Comparison of ENCODE assay signal across 8 mouse cellular contexts in genomic region chr12:35047320-35048225, GRCm38 (mm10). TPM values are rescaled to one million over a fixed set of nuclear protein-coding genes. Genes with fewer than 3 reads are reported as not detected.
A peak's percentile ranks its signal among the peaks of the same experiment; 100 is the strongest.
DNase-seq lines count a peak whose midpoint lies in the region; ATAC-seq and TF ChIP-seq lines count a peak whose summit lies in the region.

No protein-coding gene starts in this region.

- ATAC-seq in cerebellum, adult (ENCODE audit: insufficient number of reproducible peaks, low FRiP score, low TSS enrichment): peak; percentile 67
- peak; percentile 89 for ATAC-seq in forebrain, embryonic 12.5 days (ENCODE audit: low FRiP score)
- ATAC-seq in heart, embryonic 16.5 days (replicated peaks; ENCODE audit: extremely low read depth, insufficient read depth, low FRiP score): peak; percentile 71
- peak; percentile 63 for ATAC-seq in lung, postnatal 0 days

- H3K9ac ChIP-seq in MEL (ENCODE audit: control insufficient read depth, low read depth, low read length, poor library complexity, severe bottlenecking): peak overlapping the region; percentile 100
- H3K9ac ChIP-seq in forebrain, embryonic 12.5 days: peak overlapping the region; percentile 94
- peak overlapping the region; percentile 98 for H3K9ac ChIP-seq in heart, embryonic 16.5 days (ENCODE audit: low read length)
- H3K9ac ChIP-seq in lung, postnatal 0 days (replicated peaks; ENCODE audit: low read depth): peak overlapping the region; percentile 96

- peaks cover 8% of the 10 kb centered on the region in 2 experiments; a peak in 3 of 4 replicates for H3K4me1 ChIP-seq in MEL (ENCODE audit: control insufficient read depth in 1 of 2, insufficient read depth in 2 of 2, low read length in 2 of 2)
- H3K4me1 ChIP-seq in forebrain, embryonic 12.5 days: peaks cover 20% of the 10 kb centered on the region
- H3K4me1 ChIP-seq in heart, embryonic 16.5 days (ENCODE audit: control insufficient read depth, insufficient read depth, low read length): peaks cover 21% of the 10 kb centered on the region
- H3K4me1 ChIP-seq in lung, postnatal 0 days (ENCODE audit: insufficient read depth, low read depth, low read length): 0 out of 2 replicates have a peak, but pooled peaks cover 11% of the 10 kb centered on the region

- no peak for TF ChIP-seq RAD21 in MEL (IDR thresholded peaks at IDR 0.05; ENCODE audit: low read depth, low read length)

- peak overlapping the region; percentile 95 to 98 for H3K4me3 ChIP-seq in MEL (ENCODE audit: control insufficient read depth in 1 of 2, insufficient read depth in 1 of 2, low read depth in 2 of 2, low read length in 2 of 2)
- peak overlapping the region; percentile 97 for H3K4me3 ChIP-seq in forebrain, embryonic 12.5 days (replicated peaks)
- peak overlapping the region; percentile 98 for H3K4me3 ChIP-seq in heart, embryonic 16.5 days (ENCODE audit: low read length)
- H3K4me3 ChIP-seq in lung, postnatal 0 days (ENCODE audit: low read depth, low read length): peak overlapping the region; percentile 98

- DNase-seq in MEL (ENCODE audit: low read depth, low spot score): peak; percentile 57
- peak; percentile 78 to 90 for DNase-seq in kidney, postnatal 25 days
- DNase-seq in lung, postnatal 0 days (ENCODE audit: low spot score): peak; percentile 77
- peak; percentile 20 for DNase-seq in ovary, adult 18-20 months (ENCODE audit: low spot score)
- peak; percentile 70 for DNase-seq in thymus, postnatal 14 days

- peak overlapping the region; percentile 78 for H3K4me2 ChIP-seq in forebrain, embryonic 12.5 days
- H3K4me2 ChIP-seq in heart, embryonic 16.5 days (ENCODE audit: low read depth, low read length): peak overlapping the region; percentile 76
- peak overlapping the region; percentile 64 for H3K4me2 ChIP-seq in lung, postnatal 0 days (replicated peaks; ENCODE audit: low read depth, low read length)

- WGBS in forebrain, embryonic 12.5 days: under 1% methylated on average over 65 of the region's 65 CpGs
- 1% methylated on average over 52 of the region's 65 CpGs for WGBS in heart, embryonic 16.5 days
- 1% methylated on average over 51 of the region's 65 CpGs for WGBS in lung, postnatal 0 days

- H3K9me3 ChIP-seq in MEL (replicated peaks; ENCODE audit: insufficient read depth, low read length): no peaks in the 10 kb centered on the region
- no peaks in the 10 kb centered on the region for H3K9me3 ChIP-seq in forebrain, embryonic 12.5 days
- no peaks in the 10 kb centered on the region for H3K9me3 ChIP-seq in heart, embryonic 16.5 days (replicated peaks; ENCODE audit: control insufficient read depth, low read length)
- no peaks in the 10 kb centered on the region for H3K9me3 ChIP-seq in lung, postnatal 0 days (ENCODE audit: low read length)

- H3K36me3 ChIP-seq in MEL (ENCODE audit: control insufficient read depth in 1 of 2, insufficient read depth in 2 of 2, low read length in 2 of 2): peaks cover 0 to 17% of the 10 kb centered on the region in 2 experiments; a peak in 2 of 4 replicates
- H3K36me3 ChIP-seq in forebrain, embryonic 12.5 days (replicated peaks): no peaks in the 10 kb centered on the region
- no peaks in the 10 kb centered on the region for H3K36me3 ChIP-seq in heart, embryonic 16.5 days (ENCODE audit: control insufficient read depth, insufficient read depth)
- H3K36me3 ChIP-seq in lung, postnatal 0 days (ENCODE audit: insufficient read depth, low read length): no peaks in the 10 kb centered on the region

- TF ChIP-seq EP300 in MEL (IDR thresholded peaks at IDR 0.05; ENCODE audit: low read depth in 1 of 2, low read length in 2 of 2): no peak
- TF ChIP-seq EP300 in lung, postnatal 0 days (IDR thresholded peaks at IDR 0.05): 0 out of 2 replicates have a peak, but pooled peaks have one; percentile 7

- H3K79me2 ChIP-seq in MEL (ENCODE audit: control insufficient read depth, insufficient read depth, low read length, poor library complexity): peaks cover 29% of the 10 kb centered on the region

- TF ChIP-seq CTCF in MEL (IDR thresholded peaks at IDR 0.05 in 2 of 3, conservative IDR thresholded peaks at IDR 0.05 in 1 of 3; ENCODE audit: control insufficient read depth in 1 of 3, insufficient read depth in 1 of 3, low read depth in 2 of 3, low read length in 3 of 3, poor library complexity in 1 of 3, severe bottlenecking in 1 of 3): no peak
- peak; percentile 45; the same call in 1 of the 2 replicates for TF ChIP-seq CTCF in lung, postnatal 0 days (IDR thresholded peaks at IDR 0.05)

- no peaks in the 10 kb centered on the region for H3K27me3 ChIP-seq in MEL (ENCODE audit: control insufficient read depth in 1 of 2, insufficient read depth in 2 of 2, low read length in 2 of 2)
- H3K27me3 ChIP-seq in forebrain, embryonic 12.5 days: peaks cover 8% of the 10 kb centered on the region; the same call in 1 of the 2 replicates
- H3K27me3 ChIP-seq in heart, embryonic 16.5 days (ENCODE audit: control insufficient read depth, insufficient read depth, low read length): no peaks in the 10 kb centered on the region
- H3K27me3 ChIP-seq in lung, postnatal 0 days (replicated peaks; ENCODE audit: insufficient read depth, low read length): no peaks in the 10 kb centered on the region

- TF ChIP-seq POLR2A in MEL (IDR thresholded peaks at IDR 0.05; ENCODE audit: control insufficient read depth in 1 of 2, insufficient read depth in 1 of 2, low read depth in 1 of 2, low read length in 2 of 2, poor library complexity in 1 of 2): no peak; a peak in 1 of 4 replicates

- peak overlapping the region; percentile 79 for H3K27ac ChIP-seq in MEL (ENCODE audit: control insufficient read depth, low read depth, low read length)
- peak overlapping the region; percentile 96 for H3K27ac ChIP-seq in forebrain, embryonic 12.5 days
- peak overlapping the region; percentile 97 for H3K27ac ChIP-seq in heart, embryonic 16.5 days (ENCODE audit: low read length)
- H3K27ac ChIP-seq in lung, postnatal 0 days (ENCODE audit: low read length): peak overlapping the region; percentile 99

TF ChIP-seq in MEL, 35 proteins besides CTCF, POLR2A, EP300 and RAD21:
- TF ChIP-seq BHLHE40 (IDR thresholded peaks at IDR 0.05; ENCODE audit: borderline replicate concordance, low read depth, low read length): peak; percentile 56; the same call in 1 of the 2 replicates
- TF ChIP-seq MXI1 (IDR thresholded peaks at IDR 0.05; ENCODE audit: low read depth, low read length): 0 out of 2 replicates have a peak, but pooled peaks have one; percentile 48
- TF ChIP-seq MEF2A (IDR thresholded peaks at IDR 0.05; ENCODE audit: extremely low read depth, insufficient replicate concordance, low read depth, low read length, poor library complexity, severe bottlenecking): no peak

RNA-seq across cellular contexts. Expression of gene Snx13, which starts 0.6 kb away (rescaled TPM):
- 5.3 and 6.2 TPM in 2 replicates for total RNA-seq in MEL (2012; rRNA removed)
- polyA plus RNA-seq in MEL (2012; ENCODE audit: insufficient read depth in 1 of 2, insufficient read length in 2 of 2, low read depth in 1 of 2, low replicate concordance in 2 of 2, missing spikeins in 1 of 2): 1 to 10 TPM in 1 of 2 experiments, not detected in 1; 7.6 TPM
- polyA plus RNA-seq in forebrain, embryonic 12.5 days (2016; fragmentation: Nextera tagmentation; extraction: Ambion mirVana): 22.5 and 24.4 TPM in 2 replicates
- polyA plus RNA-seq in heart, embryonic 16.5 days (2015; fragmentation: Nextera tagmentation; extraction: Ambion mirVana): 33.8 and 36.1 TPM in 2 replicates
- 36.3 and 39.1 TPM in 2 replicates for polyA plus RNA-seq in lung, postnatal 0 days (2015; fragmentation: Nextera tagmentation; extraction: Ambion mirVana)

Comparison
In these comparisons a context has a peak if more than half of its experiments do, and no peak if none do; other contexts are left out.
1. Peak in every context shown above with its lines: DNase-seq, ATAC-seq, H3K4me3 ChIP-seq and H3K27ac ChIP-seq.
2. DNase-seq: peak in every context shown above with its lines; median percentile 84 in kidney, postnatal 25 days; 77 in lung, postnatal 0 days; 70 in thymus, postnatal 14 days; 57 in MEL; 20 in ovary, adult 18-20 months.